Mouse (Mus musculus): Measurements from ENCODE around the gene Rfx8. TPM values are rescaled to one million over a fixed set of nuclear protein-coding genes. Genes with fewer than 3 reads are reported as not detected.

Rfx8 gene
- polyA plus RNA-seq, 1 experiment from 2014 or later = 0.20 TPM

GRCm38 (mm10) chr1:39702216-39703046 lies 18.4 kb downstream of the Rfx8 start:
- H3K36me3 ChIP-seq = no peaks in the 10 kb centered on the region
- peak overlapping the region; percentile 89 for H3K27ac ChIP-seq (replicated peaks)
- no peaks in the 10 kb centered on the region; the same call in 1 of the 2 replicates for H3K27me3 ChIP-seq (ENCODE audit: low read depth, poor library complexity, severe bottlenecking)
- no peaks in the 10 kb centered on the region for H3K9me3 ChIP-seq (replicated peaks)
- peak; percentile 26 for DNase-seq (ENCODE audit: low spot score)
- H3K4me3 ChIP-seq = no peak overlapping the region
- WGBS = 31% methylated on average over 18 of the region's 18 CpGs
- H3K4me1 ChIP-seq = peaks cover 42% of the 10 kb centered on the region

GRCm38 (mm10) chr1:39701274-39701602 lies 19.6 kb downstream of the Rfx8 start:
- no peaks in the 10 kb centered on the region for H3K36me3 ChIP-seq

GRCm38 (mm10) chr1:39700599-39701273 lies 20.1 kb downstream of the Rfx8 start:
- 10% methylated on average over 7 of the region's 7 CpGs for WGBS
- no peaks in the 10 kb centered on the region; the same call in 1 of the 2 replicates for H3K27me3 ChIP-seq (ENCODE audit: low read depth, poor library complexity, severe bottlenecking)
- H3K9me3 ChIP-seq (replicated peaks) = no peaks in the 10 kb centered on the region
- peak overlapping the region; percentile 28 for H3K4me3 ChIP-seq
- H3K4me1 ChIP-seq = peaks cover 42% of the 10 kb centered on the region
- DNase-seq (ENCODE audit: low spot score) = peak; percentile 39
- H3K27ac ChIP-seq (replicated peaks) = peak overlapping the region; percentile 89
- no peaks in the 10 kb centered on the region for H3K36me3 ChIP-seq

More at GRCm38 (mm10) chr1:39701274-39701602, 19.6 kb downstream of the Rfx8 start:
- peak; percentile 87 for DNase-seq (ENCODE audit: low spot score)
- Histone ChIP-seq H3K4me3 (peak overlapping the region; percentile 28), H3K4me1 (peaks cover 42% of the 10 kb centered on the region), H3K27me3 (ENCODE audit: low read depth, poor library complexity, severe bottlenecking) (no peaks in the 10 kb centered on the region; the same call in 1 of the 2 replicates), H3K9me3 (replicated peaks) (no peaks in the 10 kb centered on the region), H3K27ac (replicated peaks) (peak overlapping the region; percentile 89)
- 1% methylated on average over 9 of the region's 9 CpGs for WGBS

- Histone ChIP-seq H3K4me3 (no peak overlapping the region), H3K9me3 (replicated peaks) (no peaks in the 10 kb centered on the region), H3K4me1 (peaks cover 55% of the 10 kb centered on the region), H3K36me3 (no peaks in the 10 kb centered on the region), H3K27ac (replicated peaks) (peak overlapping the region; percentile 61; the same call in 1 of the 2 replicates), H3K27me3 (ENCODE audit: low read depth, poor library complexity, severe bottlenecking) (no peaks in the 10 kb centered on the region; the same call in 1 of the 2 replicates)
- WGBS = 36% methylated on average over 6 of the region's 6 CpGs
- no peak for DNase-seq (ENCODE audit: low spot score)
Observed at GRCm38 (mm10) chr1:39698456-39698855, 22.3 kb downstream of the Rfx8 start.

- Histone ChIP-seq H3K27ac (replicated peaks) (no peak overlapping the region), H3K27me3 (ENCODE audit: low read depth, poor library complexity, severe bottlenecking) (no peaks in the 10 kb centered on the region), H3K4me3 (no peak overlapping the region), H3K36me3 (no peaks in the 10 kb centered on the region), H3K9me3 (replicated peaks) (no peaks in the 10 kb centered on the region), H3K4me1 (peaks cover 26% of the 10 kb centered on the region)
- no peak for DNase-seq (ENCODE audit: low spot score)
- WGBS = 52% methylated on average over 4 of the region's 4 CpGs
Observed at GRCm38 (mm10) chr1:39695198-39695597, 25.6 kb downstream of the Rfx8 start.

- no peaks in the 10 kb centered on the region for H3K27me3 ChIP-seq (ENCODE audit: low read depth, poor library complexity, severe bottlenecking)
- no peak for DNase-seq (ENCODE audit: low spot score)
- no peak overlapping the region for H3K4me3 ChIP-seq
- H3K4me1 ChIP-seq = peaks cover 22% of the 10 kb centered on the region
- no peak overlapping the region; the same call in 1 of the 2 replicates for H3K27ac ChIP-seq (replicated peaks)
- 56% methylated on average over 7 of the region's 7 CpGs for WGBS
- H3K36me3 ChIP-seq = no peaks in the 10 kb centered on the region
- H3K9me3 ChIP-seq (replicated peaks) = no peaks in the 10 kb centered on the region
Observed at GRCm38 (mm10) chr1:39694756-39695155, 26.0 kb downstream of the Rfx8 start.

- WGBS = 75% methylated on average over 3 of the region's 3 CpGs
- no peak overlapping the region for H3K4me3 ChIP-seq
- H3K36me3 ChIP-seq = no peaks in the 10 kb centered on the region
- H3K9me3 ChIP-seq (replicated peaks) = no peaks in the 10 kb centered on the region
- no peak for DNase-seq (ENCODE audit: low spot score)
- H3K27ac ChIP-seq (replicated peaks) = no peak overlapping the region
- H3K27me3 ChIP-seq (ENCODE audit: low read depth, poor library complexity, severe bottlenecking) = no peaks in the 10 kb centered on the region
- peaks cover 13% of the 10 kb centered on the region for H3K4me1 ChIP-seq
Observed at GRCm38 (mm10) chr1:39691974-39692373, 28.8 kb downstream of the Rfx8 start.

GRCm38 (mm10) chr1:39691061-39691460 lies 29.7 kb downstream of the Rfx8 start:
- H3K36me3 ChIP-seq = no peaks in the 10 kb centered on the region
- no peak for DNase-seq (ENCODE audit: low spot score)

GRCm38 (mm10) chr1:39688573-39688972 lies 32.2 kb downstream of the Rfx8 start:
- H3K27me3 ChIP-seq (ENCODE audit: low read depth, poor library complexity, severe bottlenecking) = no peaks in the 10 kb centered on the region
- H3K4me3 ChIP-seq = no peak overlapping the region
- H3K4me1 ChIP-seq = no peaks in the 10 kb centered on the region
- no peaks in the 10 kb centered on the region for H3K9me3 ChIP-seq (replicated peaks)
- WGBS = 82% methylated on average over 6 of the region's 6 CpGs
- no peak for DNase-seq (ENCODE audit: low spot score)
- no peaks in the 10 kb centered on the region for H3K36me3 ChIP-seq
- no peak overlapping the region for H3K27ac ChIP-seq (replicated peaks)

More at GRCm38 (mm10) chr1:39691061-39691460, 29.7 kb downstream of the Rfx8 start:
- Histone ChIP-seq H3K27ac (replicated peaks) (no peak overlapping the region), H3K9me3 (replicated peaks) (no peaks in the 10 kb centered on the region), H3K27me3 (ENCODE audit: low read depth, poor library complexity, severe bottlenecking) (no peaks in the 10 kb centered on the region), H3K4me3 (no peak overlapping the region), H3K4me1 (peaks cover 13% of the 10 kb centered on the region)
- 53% methylated on average over 4 of the region's 4 CpGs for WGBS

GRCm38 (mm10) chr1:39687279-39687678 lies 33.5 kb downstream of the Rfx8 start:
- 77% methylated on average over 9 of the region's 9 CpGs for WGBS

GRCm38 (mm10) chr1:39685841-39686240 lies 35.0 kb downstream of the Rfx8 start:
- H3K9me3 ChIP-seq (replicated peaks) = no peaks in the 10 kb centered on the region
- no peaks in the 10 kb centered on the region for H3K27me3 ChIP-seq (ENCODE audit: low read depth, poor library complexity, severe bottlenecking)
- no peak overlapping the region for H3K27ac ChIP-seq (replicated peaks)
- no peaks in the 10 kb centered on the region for H3K4me1 ChIP-seq
- DNase-seq (ENCODE audit: low spot score) = peak; percentile 63
- 0% methylated on average over 1 of the region's 1 CpGs for WGBS
- no peak overlapping the region for H3K4me3 ChIP-seq
- no peaks in the 10 kb centered on the region for H3K36me3 ChIP-seq

More at GRCm38 (mm10) chr1:39687279-39687678, 33.5 kb downstream of the Rfx8 start:
- H3K36me3 ChIP-seq = no peaks in the 10 kb centered on the region
- H3K9me3 ChIP-seq (replicated peaks) = no peaks in the 10 kb centered on the region
- no peak overlapping the region for H3K27ac ChIP-seq (replicated peaks)
- H3K4me1 ChIP-seq = no peaks in the 10 kb centered on the region
- DNase-seq (ENCODE audit: low spot score) = no peak
- no peak overlapping the region for H3K4me3 ChIP-seq
- no peaks in the 10 kb centered on the region for H3K27me3 ChIP-seq (ENCODE audit: low read depth, poor library complexity, severe bottlenecking)

GRCm38 (mm10) chr1:39681638-39682037 lies 39.2 kb downstream of the Rfx8 start:
- no peak overlapping the region for H3K27ac ChIP-seq (replicated peaks)
- no peak overlapping the region for H3K4me3 ChIP-seq
- no peaks in the 10 kb centered on the region for H3K4me1 ChIP-seq
- no peaks in the 10 kb centered on the region for H3K36me3 ChIP-seq
- H3K9me3 ChIP-seq (replicated peaks) = no peaks in the 10 kb centered on the region
- no peak for DNase-seq (ENCODE audit: low spot score)
- WGBS = 87% methylated on average over 5 of the region's 5 CpGs
- H3K27me3 ChIP-seq (ENCODE audit: low read depth, poor library complexity, severe bottlenecking) = no peaks in the 10 kb centered on the region

- Histone ChIP-seq H3K27me3 (ENCODE audit: low read depth, poor library complexity, severe bottlenecking) (no peaks in the 10 kb centered on the region), H3K36me3 (no peaks in the 10 kb centered on the region), H3K27ac (replicated peaks) (no peak overlapping the region), H3K4me3 (no peak overlapping the region), H3K4me1 (no peaks in the 10 kb centered on the region), H3K9me3 (replicated peaks) (no peaks in the 10 kb centered on the region)
- DNase-seq (ENCODE audit: low spot score) = no peak
- WGBS = 71% methylated on average over 6 of the region's 6 CpGs
Observed at GRCm38 (mm10) chr1:39680546-39680945, 40.3 kb downstream of the Rfx8 start.
